Mouse (Mus musculus): Measurements from ENCODE around the gene Havcr1. TPM values are rescaled to one million over a fixed set of nuclear protein-coding genes. Genes with fewer than 3 reads are reported as not detected.
"Not testable (repeated sequence)": the region's sequence is repeated elsewhere in the genome, so short reads cannot be mapped to it uniquely, and the experiment has no call there.

The Havcr1 gene
- not detected in 2 replicates for total RNA-seq (2015; ENCODE audit: low replicate concordance)
- 0.26 TPM in 1 of 2 replicates, not detected in the other for total RNA-seq (2017; ENCODE audit: low replicate concordance)

DNA sequence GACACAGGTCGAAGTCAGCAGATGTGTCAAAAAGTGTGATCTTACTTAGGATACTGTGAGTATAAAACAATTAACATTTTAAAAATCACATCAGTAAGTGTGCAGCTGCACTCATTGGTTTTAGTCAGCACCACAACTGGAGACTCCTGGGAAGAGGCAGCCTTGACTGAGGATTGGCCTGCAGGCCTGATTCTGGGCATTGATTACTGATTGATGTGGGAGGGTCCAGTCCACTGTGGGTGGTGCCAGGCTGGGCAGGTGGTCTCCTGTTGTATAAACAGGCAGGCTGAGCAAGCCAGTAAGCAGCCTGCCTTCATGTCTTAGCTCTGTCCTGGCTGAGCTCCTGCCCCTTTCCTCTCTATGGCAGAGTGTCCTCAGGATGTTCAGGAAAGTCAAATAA lies at the start of gene Havcr1:
Gene Havcr1 (plus strand): TSS at position 5 of the 400 bp plus-strand sequence.
- not testable (repeated sequence) for ATAC-seq (replicated peaks; ENCODE audit: low FRiP score, poor library complexity, severe bottlenecking)

DNA sequence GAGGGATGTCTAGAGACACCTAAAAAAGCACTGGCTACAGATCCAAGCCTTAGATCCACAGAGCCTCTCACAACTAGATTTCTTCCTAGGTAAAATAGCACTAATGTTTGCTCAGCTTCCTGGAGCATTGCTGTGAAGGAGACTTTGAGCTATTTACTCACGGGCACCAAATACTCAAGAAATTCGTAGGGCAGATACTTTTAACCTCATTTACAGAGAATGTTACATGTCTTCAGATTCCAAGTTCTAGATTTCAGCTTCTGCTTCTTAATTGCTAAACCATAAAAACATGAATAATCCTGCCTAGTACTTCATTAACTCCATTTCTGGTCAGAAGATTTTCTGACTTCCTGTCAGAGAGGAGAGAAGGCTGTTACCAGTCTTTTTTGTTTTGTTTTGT lies 44.7 kb upstream of the Havcr1 start:
- no peak for ATAC-seq (replicated peaks; ENCODE audit: low FRiP score, poor library complexity, severe bottlenecking)

DNA sequence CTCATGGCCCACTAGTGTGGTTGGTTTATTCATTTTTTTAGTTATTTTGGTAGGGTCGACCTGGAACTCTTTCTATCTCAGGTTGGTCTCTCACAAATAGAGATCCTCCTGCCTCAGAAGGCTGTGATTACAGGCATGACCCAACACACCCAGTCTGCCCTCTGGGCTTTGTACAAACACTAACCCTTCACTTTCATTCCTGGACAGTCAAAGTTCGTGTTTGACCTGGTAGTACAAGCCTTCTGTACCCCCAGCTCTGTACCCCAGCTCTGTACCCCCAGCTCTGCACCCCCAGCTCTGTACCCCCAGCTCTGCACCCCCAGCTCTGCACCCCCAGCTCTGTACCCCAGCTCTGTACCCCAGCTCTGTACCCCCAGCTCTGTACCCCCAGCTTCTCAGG lies 39.0 kb upstream of the Havcr1 start:
- ATAC-seq (replicated peaks; ENCODE audit: low FRiP score, poor library complexity, severe bottlenecking): not testable (repeated sequence)

DNA sequence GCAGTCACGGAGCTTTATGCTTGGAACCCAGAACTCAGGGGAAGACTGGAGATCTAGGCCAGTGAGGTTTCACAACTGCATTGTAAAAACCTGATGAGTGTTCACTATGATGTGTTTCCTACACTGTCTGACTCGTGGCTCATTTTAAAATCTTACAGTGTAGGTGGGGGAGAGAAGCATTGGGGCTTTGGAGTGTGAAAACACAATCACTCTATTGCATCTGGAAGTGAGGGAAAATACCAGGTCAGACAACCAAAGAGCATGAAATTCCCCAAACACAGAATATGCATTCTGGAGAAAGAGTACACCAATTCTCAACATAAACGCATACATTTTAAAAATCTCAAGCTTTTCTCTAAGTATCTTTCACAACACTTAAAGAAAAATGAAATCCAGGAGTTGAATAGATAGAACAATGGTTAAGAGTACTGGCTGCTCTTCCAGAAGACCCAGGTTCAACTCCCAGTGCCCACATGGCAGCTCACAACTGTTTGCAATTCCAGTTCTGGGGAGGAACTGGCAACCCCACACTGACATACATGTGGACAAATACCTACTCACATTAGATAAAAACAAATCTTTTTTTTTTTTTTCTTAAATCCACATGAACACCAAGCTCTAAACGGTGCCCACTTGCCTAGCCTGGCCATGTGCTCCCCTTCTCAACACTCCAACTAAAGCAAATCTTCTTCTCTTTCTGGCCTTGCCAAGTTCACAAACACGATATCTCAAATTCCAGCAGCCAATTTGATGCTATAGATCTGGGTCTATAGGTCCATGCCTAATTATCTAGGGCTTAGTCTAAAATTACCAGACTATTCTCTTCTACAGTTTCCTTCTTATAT lies 37.2 kb upstream of the Havcr1 start:
- ATAC-seq (replicated peaks; ENCODE audit: low FRiP score, poor library complexity, severe bottlenecking): no peak

DNA sequence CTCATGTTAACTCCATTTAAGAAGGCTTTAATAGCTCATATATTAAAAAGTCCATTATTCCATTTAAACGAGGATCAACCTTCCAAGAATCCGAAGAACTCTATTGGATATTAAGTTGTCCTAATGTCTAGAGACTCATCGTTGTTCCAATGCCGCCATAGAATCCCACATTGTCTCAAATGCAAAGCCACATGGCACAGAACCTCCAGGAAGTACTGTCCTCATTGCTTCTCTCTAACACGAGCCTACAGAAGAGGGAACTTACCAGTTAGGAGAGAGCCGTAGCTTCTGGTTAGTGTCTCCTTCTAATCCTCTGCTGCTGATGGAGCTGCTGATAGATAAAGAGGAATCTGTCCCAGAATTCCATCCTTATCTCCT lies 36.6 kb upstream of the Havcr1 start:
- no peak for ATAC-seq (replicated peaks; ENCODE audit: low FRiP score, poor library complexity, severe bottlenecking)

DNA sequence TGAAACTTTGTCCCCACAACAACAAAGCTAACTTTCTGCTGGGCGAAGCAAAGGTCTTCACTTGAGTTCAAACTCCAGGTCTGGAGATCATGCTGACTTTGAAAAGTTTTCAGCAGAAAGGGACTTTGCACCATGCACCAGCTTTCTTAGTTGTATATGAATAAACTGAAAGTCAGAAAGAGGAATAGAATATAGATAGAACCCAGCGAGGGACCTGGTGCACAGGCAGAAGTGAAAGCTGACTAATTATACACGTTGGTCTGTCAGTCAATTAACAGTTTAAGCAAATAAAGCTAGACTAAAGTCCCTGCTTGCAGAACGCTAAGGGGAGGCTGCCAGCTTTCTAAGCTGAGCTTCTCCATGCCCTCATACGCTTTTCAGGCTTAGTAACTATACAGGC lies 36.0 kb upstream of the Havcr1 start:
- ATAC-seq (replicated peaks; ENCODE audit: low FRiP score, poor library complexity, severe bottlenecking): no peak

DNA sequence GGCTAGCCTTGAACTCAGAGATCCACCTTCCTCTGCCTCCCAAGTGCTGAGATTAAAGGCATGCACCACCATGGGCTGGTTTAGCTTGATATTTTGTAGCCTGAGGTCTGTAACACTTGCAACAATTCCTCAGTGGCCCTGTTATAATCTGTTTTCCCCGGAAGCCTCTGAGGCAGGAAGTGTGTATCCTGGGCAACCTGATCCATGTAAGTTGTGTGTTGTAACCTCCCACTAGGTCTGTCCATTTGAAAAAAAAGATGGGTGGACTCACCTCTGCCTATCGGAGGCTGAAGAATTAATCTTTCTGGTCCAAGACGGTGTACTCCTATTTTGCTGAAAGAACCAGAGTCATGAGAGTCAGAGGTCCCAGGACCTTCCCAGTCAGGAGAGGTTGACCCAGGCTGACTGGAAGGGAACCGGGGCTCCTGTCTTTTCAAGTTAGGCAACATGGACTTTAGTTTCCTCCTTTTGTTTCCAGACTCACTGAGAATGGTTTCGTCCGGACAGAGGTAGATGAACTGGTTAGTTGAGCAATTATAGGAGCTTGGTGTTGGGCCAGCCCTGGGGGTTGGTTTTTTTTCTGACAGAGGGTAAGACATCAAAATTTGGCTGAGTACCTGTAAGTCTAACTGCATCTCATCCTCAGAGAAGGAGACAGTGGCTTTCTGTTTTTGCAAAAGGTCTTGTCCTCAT lies 28.1 kb upstream of the Havcr1 start, which contains the start of gene Timd2:
Gene Timd2 (minus strand): TSS at position 398 of the 693 bp plus-strand sequence.
- ATAC-seq (replicated peaks; ENCODE audit: low FRiP score, poor library complexity, severe bottlenecking): no peak

DNA sequence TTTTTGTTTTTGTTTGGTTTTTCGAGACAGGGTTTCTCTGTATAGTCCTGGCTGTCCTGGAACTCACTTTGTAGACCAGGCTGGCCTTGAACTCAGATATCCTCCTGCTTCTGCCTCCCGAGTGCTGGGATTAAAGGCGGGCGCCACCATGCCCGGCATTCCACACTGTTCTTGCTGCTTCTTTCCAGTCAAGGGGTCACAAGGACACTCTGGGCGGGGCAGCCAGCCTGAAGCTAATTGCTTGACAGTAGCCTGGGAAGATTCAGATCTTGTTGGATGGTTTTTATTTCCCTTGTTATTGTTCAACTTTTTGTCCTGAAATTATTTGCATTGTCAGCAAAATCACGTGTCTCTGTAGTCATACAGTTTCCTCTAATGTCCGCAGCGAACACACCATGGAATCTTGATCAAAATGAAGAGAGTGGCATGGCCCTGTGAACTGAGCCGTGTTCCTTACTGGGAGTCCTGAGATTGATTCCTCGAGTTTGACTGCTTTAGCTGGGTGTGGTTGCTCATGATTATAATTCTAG lies 3.3 kb upstream of the Havcr1 start:
- ATAC-seq (replicated peaks; ENCODE audit: low FRiP score, poor library complexity, severe bottlenecking): no peak

DNA sequence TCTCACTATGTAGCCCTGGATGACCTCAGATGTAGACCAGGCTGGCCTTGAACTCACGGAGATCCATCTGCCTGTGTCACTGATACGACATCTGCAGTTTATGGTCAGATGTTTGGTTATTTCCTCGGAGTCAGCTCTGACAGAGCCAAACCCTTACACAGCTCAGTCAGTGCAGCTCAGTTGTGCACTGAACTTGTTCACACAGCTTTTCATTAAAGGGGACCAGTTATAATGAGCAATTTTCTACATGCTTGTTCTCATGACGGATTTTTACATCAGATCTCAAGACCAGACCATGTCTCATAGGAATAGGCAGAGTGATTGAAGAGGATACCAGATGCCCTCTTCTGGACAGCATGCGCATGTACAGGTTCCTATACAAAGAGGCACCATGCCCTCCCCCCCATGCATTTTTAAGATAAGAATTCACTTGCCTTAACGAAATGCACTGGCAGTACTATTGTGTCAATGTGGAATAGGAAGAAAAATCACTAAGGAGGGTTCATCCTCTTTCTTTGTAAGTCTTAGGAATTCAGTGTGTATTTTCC lies 1.6 kb upstream of the Havcr1 start:
- ATAC-seq (replicated peaks; ENCODE audit: low FRiP score, poor library complexity, severe bottlenecking): no peak

DNA sequence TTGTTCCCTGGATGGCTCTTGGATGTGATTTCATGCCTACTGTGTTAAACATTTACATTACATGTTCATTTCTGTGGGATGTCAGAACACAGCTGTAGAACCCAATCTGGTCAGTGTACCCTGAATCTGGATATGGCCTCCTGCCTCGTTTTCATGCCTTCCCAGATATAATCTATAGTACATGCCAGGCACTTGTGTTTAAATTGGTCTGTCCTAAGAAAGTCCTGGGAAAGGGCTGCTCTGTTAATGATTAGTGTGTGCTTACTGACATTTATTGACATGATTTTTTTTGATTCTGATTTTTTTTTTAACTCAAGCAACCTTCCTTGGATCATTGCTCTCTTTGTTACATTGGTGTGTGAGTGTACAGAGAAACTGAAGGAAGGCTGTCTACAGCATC lies 263 bp upstream of the Havcr1 start:
- ATAC-seq (replicated peaks; ENCODE audit: low FRiP score, poor library complexity, severe bottlenecking): no peak

DNA sequence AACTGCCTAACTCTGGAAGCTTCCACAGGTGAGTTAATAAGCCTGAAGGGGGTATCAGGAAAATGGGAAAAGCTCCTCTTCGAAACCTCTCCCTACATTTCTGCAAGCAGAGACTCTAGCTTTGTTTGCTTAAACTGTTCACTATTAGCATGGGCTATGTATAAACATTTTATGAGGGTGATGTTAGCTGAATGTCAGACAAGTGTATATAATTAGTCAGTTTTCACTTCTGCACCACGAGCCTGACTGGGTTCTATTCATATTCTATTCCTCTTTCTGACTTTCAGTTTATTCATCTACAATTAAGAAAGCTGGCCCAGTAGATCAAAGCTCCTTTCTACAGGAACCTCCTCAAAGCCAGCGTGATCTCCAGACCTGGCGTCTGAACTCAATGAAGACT lies 4.6 kb downstream of the Havcr1 start:
- no peak for ATAC-seq (replicated peaks; ENCODE audit: low FRiP score, poor library complexity, severe bottlenecking)

DNA sequence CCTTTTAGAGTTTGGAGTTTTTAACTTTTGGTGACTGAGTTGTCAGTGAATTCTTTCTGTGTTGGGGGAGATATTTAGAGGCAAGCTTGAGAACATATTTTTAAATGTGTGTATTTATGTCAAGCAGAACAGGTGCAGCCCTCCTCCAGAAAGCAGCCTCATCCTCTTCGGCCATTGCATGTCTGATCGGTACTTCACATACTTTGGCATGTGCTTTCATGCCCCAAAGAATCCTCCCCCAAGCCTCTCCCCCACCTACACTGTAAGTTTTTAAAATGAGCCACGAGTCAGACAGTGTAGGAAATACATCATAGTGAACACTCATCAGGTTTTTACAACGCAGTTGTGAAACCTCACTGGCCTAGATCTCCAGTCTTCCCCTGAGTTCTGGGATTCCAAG lies 6.0 kb downstream of the Havcr1 start:
- ATAC-seq (replicated peaks; ENCODE audit: low FRiP score, poor library complexity, severe bottlenecking): no peak

DNA sequence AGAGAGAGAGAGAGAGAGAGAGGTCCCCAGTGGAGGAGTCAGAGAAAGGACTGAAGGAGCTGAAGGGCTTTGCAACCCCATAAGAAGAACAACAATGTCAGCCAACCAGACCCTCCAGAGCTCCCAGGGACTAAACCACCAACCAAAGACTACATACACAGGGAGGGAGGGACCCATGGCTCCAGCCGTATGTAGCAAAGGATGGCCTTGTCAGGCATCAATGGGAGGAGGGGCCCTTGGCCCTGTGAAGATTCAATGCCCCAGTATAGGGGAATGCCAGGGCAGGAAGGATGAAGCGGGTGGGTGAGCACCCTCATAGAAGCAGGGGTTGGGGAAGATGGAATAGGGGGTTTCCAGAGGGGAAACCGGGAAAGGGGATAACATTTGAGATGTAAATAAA lies 6.8 kb downstream of the Havcr1 start:
- ATAC-seq (replicated peaks; ENCODE audit: low FRiP score, poor library complexity, severe bottlenecking): no peak

DNA sequence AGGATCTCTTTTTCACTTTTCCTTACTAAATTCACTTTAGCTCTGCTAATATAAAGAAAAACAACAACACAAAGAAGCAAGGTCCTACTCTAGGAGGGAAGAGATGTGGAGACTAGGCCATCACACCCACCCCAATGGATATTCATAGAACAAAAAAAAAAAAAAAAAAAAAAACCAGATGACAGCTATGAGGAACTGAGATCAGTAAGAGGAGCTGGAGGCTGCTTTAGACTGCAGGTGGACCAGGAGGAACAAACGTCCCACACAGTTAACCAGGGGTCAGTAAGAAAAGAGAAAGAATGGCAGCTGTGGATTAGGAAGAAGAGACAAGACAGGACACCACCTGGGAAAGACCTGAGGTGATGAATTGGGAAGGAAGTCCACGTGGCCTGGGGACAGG lies 13.1 kb downstream of the Havcr1 start:
- no peak for ATAC-seq (replicated peaks; ENCODE audit: low FRiP score, poor library complexity, severe bottlenecking)

DNA sequence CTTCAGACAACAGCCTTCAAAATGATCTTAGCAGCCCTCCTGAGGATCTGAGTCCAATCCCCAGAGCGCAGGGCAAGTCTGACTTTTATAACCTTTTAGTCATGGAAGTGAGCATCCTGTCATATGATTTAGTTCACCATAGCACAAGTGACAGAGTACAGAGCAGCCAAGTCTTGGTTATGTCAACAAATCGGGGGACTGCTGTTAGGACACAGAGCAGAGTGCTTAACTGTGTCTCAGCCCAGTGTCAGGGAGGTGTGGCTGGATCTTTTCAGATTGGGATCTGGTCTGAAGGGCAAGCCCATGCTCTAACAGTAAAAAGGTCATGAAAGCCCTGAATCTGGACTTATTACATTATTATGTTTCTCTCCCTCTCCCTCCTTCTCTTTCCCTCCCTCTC lies 18.8 kb downstream of the Havcr1 start:
- ATAC-seq (replicated peaks; ENCODE audit: low FRiP score, poor library complexity, severe bottlenecking): no peak

DNA sequence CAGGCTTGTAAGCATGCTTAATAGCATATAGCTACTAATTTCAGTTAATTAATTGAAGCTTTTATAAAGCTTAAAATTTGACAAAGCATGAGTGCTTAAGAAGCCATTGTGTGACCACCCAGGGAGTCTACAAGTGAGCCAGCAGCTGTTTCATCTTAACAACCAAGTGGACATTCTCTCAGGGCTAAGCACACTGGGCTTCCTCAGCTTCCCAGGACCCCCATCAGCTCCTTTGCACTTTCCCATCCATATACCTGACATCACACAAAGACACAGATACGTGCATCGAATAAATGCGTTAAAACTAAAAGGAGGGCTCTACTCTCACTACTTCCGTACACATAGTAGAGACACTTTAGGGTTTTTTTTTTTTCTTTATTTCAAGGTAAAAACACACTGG lies 19.8 kb downstream of the Havcr1 start:
- ATAC-seq (replicated peaks; ENCODE audit: low FRiP score, poor library complexity, severe bottlenecking): no peak

DNA sequence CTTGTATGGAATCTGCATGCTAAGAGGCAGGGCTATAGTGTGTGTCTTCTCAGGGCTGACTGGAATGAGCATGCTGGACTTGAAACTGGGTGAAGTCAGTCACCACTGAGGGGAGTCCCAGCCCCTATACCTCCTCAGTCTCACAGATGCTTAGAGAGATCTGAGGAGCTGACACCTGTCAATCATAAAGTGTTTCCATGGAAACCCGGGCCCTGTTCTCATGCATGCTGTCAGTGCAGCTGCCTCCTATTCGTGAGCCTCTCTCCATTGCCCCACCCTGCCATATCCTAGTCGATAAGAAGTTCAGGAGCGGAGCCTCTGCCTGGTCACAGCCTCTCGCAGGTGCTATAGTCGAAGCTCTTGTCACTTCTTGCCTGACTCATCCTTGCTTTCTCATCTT lies 20.8 kb downstream of the Havcr1 start:
- ATAC-seq (replicated peaks; ENCODE audit: low FRiP score, poor library complexity, severe bottlenecking): not testable (repeated sequence)

DNA sequence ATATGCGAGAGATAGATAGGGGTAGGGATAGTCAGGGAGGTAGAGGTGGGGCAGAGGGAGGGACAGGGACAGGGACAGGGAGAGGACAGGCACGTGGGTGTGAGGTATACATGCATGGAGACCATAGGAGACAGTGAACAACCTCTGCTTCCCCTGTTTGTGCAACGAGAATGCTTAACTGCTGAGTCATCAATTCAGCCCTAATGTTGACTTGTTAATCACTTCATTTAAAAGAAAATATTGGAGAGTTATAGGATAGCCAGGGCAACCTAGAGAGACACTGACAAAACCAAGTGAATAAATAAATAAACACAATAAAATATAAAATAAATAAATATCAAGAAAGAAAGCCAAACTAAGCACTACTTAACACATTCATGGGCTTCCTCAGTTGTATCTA lies 42.0 kb downstream of the Havcr1 start:
- ATAC-seq (replicated peaks; ENCODE audit: low FRiP score, poor library complexity, severe bottlenecking): no peak

DNA sequence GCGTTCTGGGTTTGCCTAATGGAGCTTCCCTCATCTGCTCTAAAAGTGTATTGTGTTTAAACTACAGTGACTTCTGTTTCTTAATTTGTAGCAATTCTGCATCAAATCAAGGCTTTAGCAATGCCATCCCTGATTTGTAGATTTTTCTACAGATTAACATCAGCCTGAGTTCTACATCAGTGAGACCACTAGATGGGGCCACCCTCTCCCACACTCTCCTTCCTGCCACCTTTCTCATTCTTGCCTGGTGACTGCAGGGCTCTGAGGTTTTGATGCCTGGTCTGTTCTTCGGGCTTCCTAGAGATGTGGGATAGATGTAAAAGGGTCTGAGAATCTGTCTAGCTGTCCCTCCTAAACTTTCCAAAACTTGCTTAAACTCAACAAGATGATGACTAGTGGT lies 44.9 kb downstream of the Havcr1 start:
- no peak for ATAC-seq (replicated peaks; ENCODE audit: low FRiP score, poor library complexity, severe bottlenecking)

DNA sequence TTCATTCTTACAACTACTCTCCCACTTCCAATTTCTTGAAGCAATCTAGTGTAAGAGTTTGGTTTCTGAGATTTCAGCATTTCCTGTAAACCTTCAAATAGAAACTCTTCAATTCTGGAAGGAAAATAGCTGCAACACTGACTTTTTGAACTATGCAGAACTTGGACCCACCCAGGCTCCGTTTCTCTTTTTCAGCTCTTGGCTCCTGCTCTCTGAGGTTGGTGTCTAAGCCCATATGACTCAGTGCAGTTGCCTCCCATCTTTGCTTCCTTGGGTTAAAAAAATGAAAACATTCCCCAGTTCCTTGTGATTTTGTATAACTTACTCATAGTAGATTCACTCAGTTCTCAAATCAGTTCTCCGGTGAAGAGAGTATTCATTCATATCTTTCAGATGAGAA lies 69.6 kb downstream of the Havcr1 start:
- no peak for ATAC-seq (replicated peaks; ENCODE audit: low FRiP score, poor library complexity, severe bottlenecking)

DNA sequence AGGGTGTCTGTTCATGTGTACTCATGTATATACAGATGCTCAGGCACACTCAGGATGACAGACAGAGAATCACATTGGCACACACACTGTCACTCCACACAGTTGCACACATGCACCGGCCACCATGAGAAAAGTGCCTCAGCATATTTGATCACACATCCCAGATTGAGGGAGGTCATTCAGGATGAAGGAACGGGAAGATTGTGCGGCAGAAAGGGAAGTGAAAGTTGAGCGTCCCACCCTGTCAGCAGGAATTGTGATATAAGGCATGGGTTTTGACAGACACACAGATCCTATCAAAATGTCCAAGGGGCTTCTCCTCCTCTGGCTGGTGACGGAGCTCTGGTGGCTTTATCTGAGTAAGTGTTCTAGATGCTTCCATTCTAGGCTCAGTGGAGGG lies 75.6 kb downstream of the Havcr1 start, which contains the start of gene Timd4:
Gene Timd4 (plus strand): TSS at position 290 of the 400 bp plus-strand sequence.
- ATAC-seq (replicated peaks; ENCODE audit: low FRiP score, poor library complexity, severe bottlenecking): no peak

Measured in erythroblast, adult 5-6 weeks (primary cell).